Mouse (Mus musculus): ENCODE data around the gene Golga2. TPM values are rescaled to one million over a fixed set of nuclear protein-coding genes. Genes with fewer than 3 reads are reported as not detected.

Golga2 gene
- 22.0 and 27.2 TPM in 2 replicates for polyA plus RNA-seq (2016; fragmentation: Nextera tagmentation; extraction: Ambion mirVana)

DNA sequence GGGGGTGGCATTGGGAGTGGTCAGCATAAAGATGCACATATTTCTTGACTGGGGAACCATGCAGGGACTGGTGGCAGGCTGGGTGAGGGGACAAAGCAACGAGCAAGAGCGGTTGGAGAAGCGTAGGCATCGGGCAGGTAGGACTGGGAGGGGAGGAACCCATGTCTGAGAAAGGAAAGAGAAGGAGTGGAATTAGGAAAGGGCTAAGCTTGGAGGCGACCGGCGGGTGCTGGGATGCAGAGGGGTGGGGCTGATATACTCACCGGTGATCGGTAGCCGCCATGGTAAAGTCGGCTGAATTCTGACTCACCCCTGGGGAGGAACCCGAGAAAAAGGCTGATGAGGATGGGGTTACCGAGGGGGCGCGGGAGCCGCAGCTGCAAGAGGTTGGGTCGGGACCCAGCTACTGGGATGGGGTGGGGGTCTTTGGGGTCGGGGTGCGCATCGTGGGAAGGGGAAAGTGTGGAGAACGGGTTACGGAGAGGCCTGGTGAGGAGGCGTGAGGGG, at the start of gene Golga2:
Gene Golga2, plus strand, starts transcription at position 51 of the 507 bp plus-strand sequence.
- Histone ChIP-seq H3K4me3 (peak within 1 kb of the TSS; percentile 98), H3K36me3 (peaks cover 39% of the 10 kb centered on the region), H3K27me3 (ENCODE audit: insufficient read depth, poor library complexity, severe bottlenecking) (no peaks in the 10 kb centered on the region), H3K4me1 (peaks cover 19% of the 10 kb centered on the region), H3K27ac (peak within 1 kb of the TSS; percentile 97), H3K9me3 (no peaks in the 10 kb centered on the region)
- WGBS = under 1% methylated on average over 23 of the region's 23 CpGs
- DNase-seq (ENCODE audit: low spot score) = no peak

DNA sequence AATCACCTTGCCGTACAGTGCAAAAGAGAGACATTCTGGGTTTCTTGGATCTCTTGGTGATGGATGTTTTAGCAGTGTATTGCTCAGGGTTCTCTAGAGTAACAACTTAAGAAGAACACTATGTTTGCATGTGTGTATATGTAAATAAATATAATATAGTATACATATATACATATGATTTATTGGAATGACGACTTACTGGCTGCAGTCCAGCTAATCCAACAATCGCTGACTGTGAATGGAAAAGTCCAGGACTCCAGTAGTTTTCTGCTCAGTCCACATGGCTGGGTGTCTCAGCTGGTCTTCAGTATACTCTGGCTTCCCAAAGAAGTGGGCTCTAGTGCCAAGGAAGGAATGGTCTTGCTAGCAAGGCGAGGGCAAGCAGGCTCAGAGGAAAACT, 49.6 kb upstream of the Golga2 start:
- Histone ChIP-seq H3K27ac (0 out of 2 replicates have a peak overlapping the region, but pooled peaks have one; percentile 89), H3K36me3 (peaks cover 24% of the 10 kb centered on the region), H3K4me3 (peak overlapping the region; percentile 80), H3K9me3 (no peaks in the 10 kb centered on the region), H3K4me1 (peaks cover 17% of the 10 kb centered on the region), H3K27me3 (ENCODE audit: insufficient read depth, poor library complexity, severe bottlenecking) (no peaks in the 10 kb centered on the region)
- DNase-seq (ENCODE audit: low spot score) = no peak
- WGBS = 42% methylated on average over 4 of the region's 4 CpGs

DNA sequence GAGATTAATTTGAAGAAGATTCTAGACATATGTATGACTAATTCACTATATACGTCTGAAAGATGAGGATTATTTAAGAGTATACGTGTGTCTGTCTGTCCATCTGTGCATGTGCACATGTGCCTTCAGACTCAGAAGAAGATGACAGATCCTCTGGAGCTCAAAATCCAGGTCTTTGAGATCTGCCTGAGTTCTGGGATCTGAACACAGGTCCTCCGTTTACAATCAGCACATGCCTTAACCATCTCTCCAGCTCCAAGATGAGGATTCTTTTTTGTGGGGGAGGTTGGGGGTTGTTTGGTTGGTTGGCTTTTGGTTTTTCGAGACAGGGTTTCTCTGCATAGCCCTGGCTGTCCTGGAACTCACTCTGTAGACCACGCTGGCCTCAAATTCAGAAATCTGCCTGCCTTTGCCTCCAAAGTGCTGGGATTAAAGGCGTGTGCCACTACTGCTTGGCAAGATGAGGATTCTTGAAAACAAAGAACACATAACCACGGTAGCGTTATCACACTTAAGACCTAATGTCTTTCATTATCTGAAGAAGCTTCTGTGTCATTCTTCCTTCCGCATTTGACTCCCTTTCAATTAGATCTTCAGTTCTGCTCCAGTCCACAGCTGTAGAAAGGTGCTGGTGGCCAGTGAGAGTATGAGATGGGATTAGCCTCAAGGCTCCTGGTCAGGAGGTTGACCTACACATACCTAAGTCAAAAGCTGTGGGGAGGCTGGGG, 48.3 kb upstream of the Golga2 start:
- Histone ChIP-seq H3K4me3 (no peak overlapping the region), H3K27me3 (ENCODE audit: insufficient read depth, poor library complexity, severe bottlenecking) (no peaks in the 10 kb centered on the region), H3K27ac (no peak overlapping the region), H3K36me3 (peaks cover 22% of the 10 kb centered on the region), H3K4me1 (peaks cover 17% of the 10 kb centered on the region), H3K9me3 (no peaks in the 10 kb centered on the region)
- WGBS = 91% methylated on average over 9 of the region's 9 CpGs
- DNase-seq (ENCODE audit: low spot score) = no peak

DNA sequence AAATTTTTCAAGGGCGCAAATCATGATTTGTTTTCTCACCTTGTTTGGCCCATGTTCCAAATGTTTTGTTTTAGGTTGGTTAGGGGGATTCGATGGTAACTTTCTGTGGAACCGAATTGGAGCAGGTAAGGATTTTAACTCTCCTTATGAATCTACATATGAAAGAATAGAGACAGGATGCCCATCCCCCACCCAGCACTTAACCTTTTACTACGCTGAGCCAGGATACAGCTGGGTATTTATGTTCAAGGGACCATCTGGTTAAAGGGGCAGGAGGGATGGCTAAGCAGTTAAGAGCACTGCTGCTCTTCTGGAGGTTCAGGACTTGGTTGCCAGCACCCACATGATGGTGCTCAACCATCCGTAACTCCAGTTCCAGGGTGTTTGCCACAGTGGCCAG, 46.6 kb upstream of the Golga2 start:
- no peak overlapping the region for H3K27ac ChIP-seq
- no peaks in the 10 kb centered on the region for H3K27me3 ChIP-seq (ENCODE audit: insufficient read depth, poor library complexity, severe bottlenecking)
- H3K36me3 ChIP-seq = peaks cover 28% of the 10 kb centered on the region
- DNase-seq (ENCODE audit: low spot score) = no peak
- H3K4me1 ChIP-seq = peaks cover 5% of the 10 kb centered on the region; the same call in 1 of the 2 replicates
- no peak overlapping the region for H3K4me3 ChIP-seq
- H3K9me3 ChIP-seq = no peaks in the 10 kb centered on the region
- 83% methylated on average over 5 of the region's 5 CpGs for WGBS

DNA sequence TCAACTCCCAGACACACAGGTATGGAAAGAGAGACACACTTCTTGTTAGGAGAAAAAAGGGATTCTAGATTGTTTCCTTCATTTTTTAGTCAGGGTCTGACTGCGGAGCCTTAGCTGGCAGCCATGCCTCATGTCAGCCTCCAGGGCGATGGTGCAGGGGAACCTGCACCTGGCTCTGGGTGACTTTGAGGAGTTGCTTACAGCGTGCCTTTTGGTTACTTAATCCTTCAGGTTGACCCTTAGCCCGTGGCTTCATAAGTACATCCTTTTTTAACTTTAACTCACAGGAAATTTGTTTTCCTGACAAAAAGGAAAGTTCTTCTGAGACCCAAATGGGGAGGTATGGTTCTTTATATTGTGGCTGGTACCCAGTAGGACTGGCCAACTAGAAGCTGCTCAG, 44.2 kb upstream of the Golga2 start:
- no peak for DNase-seq (ENCODE audit: low spot score)
- 88% methylated on average over 4 of the region's 4 CpGs for WGBS
- no peaks in the 10 kb centered on the region for H3K9me3 ChIP-seq
- H3K27me3 ChIP-seq (ENCODE audit: insufficient read depth, poor library complexity, severe bottlenecking) = no peaks in the 10 kb centered on the region
- no peaks in the 10 kb centered on the region for H3K4me1 ChIP-seq
- H3K36me3 ChIP-seq = peaks cover 49% of the 10 kb centered on the region
- H3K27ac ChIP-seq = no peak overlapping the region
- no peak overlapping the region for H3K4me3 ChIP-seq

- no peak overlapping the region for H3K4me3 ChIP-seq
- WGBS = 84% methylated on average over 4 of the region's 4 CpGs
- peaks cover 83% of the 10 kb centered on the region for H3K36me3 ChIP-seq
- H3K4me1 ChIP-seq = 0 out of 2 replicates have a peak, but pooled peaks cover 4% of the 10 kb centered on the region
- no peak overlapping the region for H3K27ac ChIP-seq
- no peaks in the 10 kb centered on the region for H3K27me3 ChIP-seq (ENCODE audit: insufficient read depth, poor library complexity, severe bottlenecking)
- no peak for DNase-seq (ENCODE audit: low spot score)
- no peaks in the 10 kb centered on the region for H3K9me3 ChIP-seq
These were observed 40.4 kb upstream of the Golga2 start for GRCm38 (mm10) chr2:32246741-32247140.

- Histone ChIP-seq H3K9me3 (no peaks in the 10 kb centered on the region), H3K36me3 (peaks cover 94% of the 10 kb centered on the region), H3K27ac (no peak overlapping the region), H3K4me1 (peaks cover 16% of the 10 kb centered on the region; the same call in 1 of the 2 replicates), H3K27me3 (ENCODE audit: insufficient read depth, poor library complexity, severe bottlenecking) (no peaks in the 10 kb centered on the region), H3K4me3 (no peak overlapping the region)
- WGBS = 80% methylated on average over 10 of the region's 10 CpGs
- no peak for DNase-seq (ENCODE audit: low spot score)
These were observed 38.5 kb upstream of the Golga2 start for GRCm38 (mm10) chr2:32248377-32249361.

GRCm38 (mm10) chr2:32251791-32252527, 35.2 kb upstream of the Golga2 start:
- no peaks in the 10 kb centered on the region for H3K9me3 ChIP-seq
- H3K27me3 ChIP-seq (ENCODE audit: insufficient read depth, poor library complexity, severe bottlenecking) = no peaks in the 10 kb centered on the region
- peaks cover 92% of the 10 kb centered on the region for H3K36me3 ChIP-seq
- 83% methylated on average over 12 of the region's 12 CpGs for WGBS
- no peak for DNase-seq (ENCODE audit: low spot score)
- H3K27ac ChIP-seq = no peak overlapping the region
- H3K4me1 ChIP-seq = peaks cover 19% of the 10 kb centered on the region; the same call in 1 of the 2 replicates
- no peak overlapping the region for H3K4me3 ChIP-seq

GRCm38 (mm10) chr2:32252658-32253057, 34.5 kb upstream of the Golga2 start:
- Histone ChIP-seq H3K4me1 (peaks cover 19% of the 10 kb centered on the region; the same call in 1 of the 2 replicates), H3K4me3 (no peak overlapping the region), H3K27ac (no peak overlapping the region), H3K27me3 (ENCODE audit: insufficient read depth, poor library complexity, severe bottlenecking) (no peaks in the 10 kb centered on the region), H3K9me3 (no peaks in the 10 kb centered on the region), H3K36me3 (peaks cover 93% of the 10 kb centered on the region)
- WGBS = 80% methylated on average over 5 of the region's 5 CpGs
- DNase-seq (ENCODE audit: low spot score) = no peak

DNA sequence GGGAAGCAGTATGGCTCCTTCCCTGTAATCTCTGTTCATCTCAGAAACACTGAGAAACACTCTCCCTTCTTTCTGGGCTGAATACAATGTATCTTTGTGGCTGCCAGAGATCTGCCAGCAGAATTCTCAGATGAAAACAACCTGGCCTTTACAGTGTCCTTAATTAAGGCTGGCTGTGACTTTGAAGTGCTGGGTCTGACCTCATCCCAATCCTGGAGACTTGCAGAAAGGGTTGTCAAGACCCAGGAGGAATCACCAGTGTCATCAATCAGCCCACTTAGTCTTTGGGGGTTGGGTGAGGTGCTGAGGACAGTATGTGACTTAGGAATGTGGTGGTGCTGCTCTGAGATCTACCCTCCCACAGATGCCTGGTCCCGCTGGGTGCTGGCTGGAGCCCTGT, 33.8 kb upstream of the Golga2 start:
- no peaks in the 10 kb centered on the region for H3K27me3 ChIP-seq (ENCODE audit: insufficient read depth, poor library complexity, severe bottlenecking)
- WGBS = 56% methylated on average over 1 of the region's 1 CpGs
- peaks cover 93% of the 10 kb centered on the region for H3K36me3 ChIP-seq
- H3K4me3 ChIP-seq = no peak overlapping the region
- H3K4me1 ChIP-seq = peaks cover 18% of the 10 kb centered on the region; the same call in 1 of the 2 replicates
- no peak for DNase-seq (ENCODE audit: low spot score)
- H3K27ac ChIP-seq = no peak overlapping the region
- H3K9me3 ChIP-seq = no peaks in the 10 kb centered on the region

DNA sequence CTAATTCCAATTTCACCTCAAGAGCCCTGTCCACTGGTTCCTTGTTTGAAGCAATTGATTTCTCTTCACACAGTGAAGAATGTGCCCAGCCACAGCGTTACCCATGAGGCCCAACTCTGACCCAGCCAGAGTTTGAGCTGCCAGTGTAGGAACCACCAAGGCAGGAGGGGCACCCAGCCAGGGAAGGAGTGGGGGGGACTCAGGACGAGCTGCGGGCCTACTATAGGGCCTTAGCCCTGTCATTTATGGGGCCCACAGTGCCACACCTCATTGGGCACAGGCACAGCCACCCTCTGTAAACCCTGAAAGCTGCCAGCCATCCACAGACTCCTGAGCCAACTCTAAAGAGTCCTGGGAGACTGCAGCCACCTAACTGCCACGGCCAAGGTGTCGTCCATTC, 32.6 kb upstream of the Golga2 start:
- no peak for DNase-seq (ENCODE audit: low spot score)
- peaks cover 27% of the 10 kb centered on the region for H3K4me1 ChIP-seq
- peaks cover 82% of the 10 kb centered on the region for H3K36me3 ChIP-seq
- no peaks in the 10 kb centered on the region for H3K9me3 ChIP-seq
- WGBS = 89% methylated on average over 5 of the region's 5 CpGs
- H3K27ac ChIP-seq = no peak overlapping the region
- no peaks in the 10 kb centered on the region for H3K27me3 ChIP-seq (ENCODE audit: insufficient read depth, poor library complexity, severe bottlenecking)
- no peak overlapping the region for H3K4me3 ChIP-seq

- peaks cover 64% of the 10 kb centered on the region for H3K36me3 ChIP-seq
- no peak overlapping the region for H3K4me3 ChIP-seq
- no peak for DNase-seq (ENCODE audit: low spot score)
- H3K27ac ChIP-seq = no peak overlapping the region
- WGBS = 93% methylated on average over 11 of the region's 11 CpGs
- peaks cover 35% of the 10 kb centered on the region for H3K4me1 ChIP-seq
- H3K27me3 ChIP-seq (ENCODE audit: insufficient read depth, poor library complexity, severe bottlenecking) = no peaks in the 10 kb centered on the region
- H3K9me3 ChIP-seq = no peaks in the 10 kb centered on the region
These were observed 30.9 kb upstream of the Golga2 start for GRCm38 (mm10) chr2:32256273-32256672.

Measured in heart, embryonic 10.5 days (tissue).